Mouse (Mus musculus) large intestine, adult 2 months (tissue): ENCODE measurements at regions not wholly inside any gene's neighbourhood (a gene's known extent, or its start where the extent isn't known, plus 50 kb on each side); places are given as distances from the start of the nearest gene placed in this dataset.

Experiments used
- DNase-seq: peaks from one replicate; pipeline ENCODE4 v3.0.0-alpha.2; 2012; ENCODE audit warnings: low read depth, low spot score
- whole genome bisulfite sequencing: fragments of 180-500 bp; shearing (Covaris S2); methylation state at CpG from one replicate; pipeline ENCODE4 v1.1.7; 2018; 5-methylcytosine and 5-hydroxymethylcytosine counted together

- 94% methylated on average over 2 of the region's 2 CpGs for WGBS
- DNase-seq: no peak
These were observed 310.1 kb upstream of the Tbx3 start for GRCm38 (mm10) chr5:119360351-119360750.

GRCm38 (mm10) chr5:119361406-119362044 lies 308.9 kb upstream of the Tbx3 start:
- DNase-seq: peak; percentile 45

GRCm38 (mm10) chr5:119362452-119362851 lies 308.0 kb upstream of the Tbx3 start:
- no peak for DNase-seq
- 77% methylated on average over 12 of the region's 12 CpGs for WGBS

More at GRCm38 (mm10) chr5:119361406-119362044, 308.9 kb upstream of the Tbx3 start:
- WGBS: 13% methylated on average over 6 of the region's 6 CpGs

GRCm38 (mm10) chr5:119364250-119364649 lies 306.2 kb upstream of the Tbx3 start:
- DNase-seq: no peak
- WGBS: 29% methylated on average over 4 of the region's 4 CpGs

GRCm38 (mm10) chr5:119365157-119365556 lies 305.3 kb upstream of the Tbx3 start:
- DNase-seq: no peak

GRCm38 (mm10) chr5:119366296-119366695 lies 304.2 kb upstream of the Tbx3 start:
- DNase-seq: no peak
- 58% methylated on average over 5 of the region's 5 CpGs for WGBS

More at GRCm38 (mm10) chr5:119365157-119365556, 305.3 kb upstream of the Tbx3 start:
- WGBS: 87% methylated on average over 6 of the region's 6 CpGs

GRCm38 (mm10) chr5:119370481-119370880 lies 300.0 kb upstream of the Tbx3 start:
- no peak for DNase-seq
- 66% methylated on average over 12 of the region's 12 CpGs for WGBS

- no peak for DNase-seq
- WGBS: 22% methylated on average over 16 of the region's 16 CpGs
These were observed 299.5 kb upstream of the Tbx3 start for GRCm38 (mm10) chr5:119370931-119371330.

- WGBS: 92% methylated on average over 24 of the region's 24 CpGs
- DNase-seq: no peak
These were observed 296.4 kb upstream of the Tbx3 start for GRCm38 (mm10) chr5:119373774-119374700.

- DNase-seq: no peak
- 36% methylated on average over 3 of the region's 3 CpGs for WGBS
These were observed 295.6 kb upstream of the Tbx3 start for GRCm38 (mm10) chr5:119374861-119375260.

GRCm38 (mm10) chr5:119378261-119378660 lies 292.2 kb upstream of the Tbx3 start:
- WGBS: 51% methylated on average over 8 of the region's 8 CpGs
- no peak for DNase-seq

GRCm38 (mm10) chr5:119379915-119380432 lies 290.5 kb upstream of the Tbx3 start:
- 79% methylated on average over 6 of the region's 6 CpGs for WGBS
- DNase-seq: no peak

- WGBS: 86% methylated on average over 12 of the region's 12 CpGs
These were observed 289.0 kb upstream of the Tbx3 start for GRCm38 (mm10) chr5:119381495-119381894.

GRCm38 (mm10) chr5:119385506-119385905 lies 285.0 kb upstream of the Tbx3 start:
- no peak for DNase-seq
- 83% methylated on average over 10 of the region's 10 CpGs for WGBS

More at GRCm38 (mm10) chr5:119381495-119381894, 289.0 kb upstream of the Tbx3 start:
- DNase-seq: no peak

- DNase-seq: no peak
- WGBS: 83% methylated on average over 8 of the region's 8 CpGs
These were observed 283.6 kb upstream of the Tbx3 start for GRCm38 (mm10) chr5:119386821-119387220.

- WGBS: 63% methylated on average over 2 of the region's 2 CpGs
- DNase-seq: no peak
These were observed 283.2 kb upstream of the Tbx3 start for GRCm38 (mm10) chr5:119387261-119387660.

- WGBS: 54% methylated on average over 5 of the region's 5 CpGs
- DNase-seq: no peak
These were observed 281.6 kb upstream of the Tbx3 start for GRCm38 (mm10) chr5:119388841-119389240.

- WGBS: 76% methylated on average over 9 of the region's 9 CpGs
- no peak for DNase-seq
These were observed 281.1 kb upstream of the Tbx3 start for GRCm38 (mm10) chr5:119389384-119389783.

GRCm38 (mm10) chr5:119389857-119390256 lies 280.6 kb upstream of the Tbx3 start:
- WGBS: 77% methylated on average over 7 of the region's 7 CpGs

GRCm38 (mm10) chr5:119398475-119398874 lies 272.0 kb upstream of the Tbx3 start:
- no peak for DNase-seq
- WGBS: 54% methylated on average over 5 of the region's 5 CpGs

More at GRCm38 (mm10) chr5:119389857-119390256, 280.6 kb upstream of the Tbx3 start:
- no peak for DNase-seq
